Mouse (Mus musculus) liver, embryonic 14.5 days (tissue): ENCODE data around the gene Tmc6.

Experiments used
- CTCF ChIP-seq: IDR thresholded peaks from 2 replicates; pipeline ENCODE4 v1.5.1; 2016; ENCODE audit warnings: antibody characterized with exemption, low read depth, control low read depth
- EP300 ChIP-seq: IDR thresholded peaks from 2 replicates; pipeline ENCODE4 v1.6.1; 2016; ENCODE audit warnings: antibody characterized with exemption, low read depth

GRCm38 (mm10) chr11:117826164-117826563 lies 44.2 kb upstream of the Tmc6 start:
- TF ChIP-seq CTCF = no peak
- no peak for TF ChIP-seq EP300
